Mouse (Mus musculus) megakaryocyte, embryonic 14.5 days (primary cell): ENCODE data around the gene Rtn4rl1.

ENCODE experiments used
- FLI1 ChIP-seq: IDR thresholded peaks from 2 replicates; pipeline ENCODE4 v1.6.1; 2012; ENCODE audit warnings: low read length, inconsistent platforms, mixed read lengths
- GATA1 ChIP-seq: IDR thresholded peaks from 3 replicates; pipeline ENCODE4 v1.6.1; 2012; ENCODE audit warnings: mixed read lengths, low read length, inconsistent platforms, borderline replicate concordance

DNA sequence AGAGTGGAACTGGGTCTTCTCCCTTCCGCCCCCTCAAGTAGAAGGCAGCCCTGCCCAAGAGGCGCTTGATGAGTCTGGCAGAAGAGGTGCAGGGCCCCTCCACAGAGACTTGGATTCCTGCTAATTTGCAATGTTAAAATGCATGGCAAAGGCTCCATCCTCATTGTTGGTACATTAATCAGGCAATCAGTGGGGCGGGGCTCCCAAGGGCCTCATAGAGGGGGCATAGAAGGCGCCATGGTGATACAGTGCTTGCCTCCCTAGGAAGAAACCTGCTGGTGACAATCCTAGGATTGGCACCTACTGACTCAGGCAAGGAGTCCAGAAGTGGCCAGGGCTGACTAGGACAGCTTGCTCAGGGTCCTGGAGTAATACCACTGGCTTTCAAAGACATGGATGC, 68.1 kb downstream of the Rtn4rl1 start:
- no peak for TF ChIP-seq GATA1
- TF ChIP-seq FLI1, result no peak
